Mouse (Mus musculus) limb, embryonic 10.5 days (tissue): ENCODE measurements at regions not wholly inside any gene's neighbourhood (a gene's known extent, or its start where the extent isn't known, plus 50 kb on each side); places are given as distances from the start of the nearest gene placed in this dataset.

Experiments
- DNase-seq: peaks from one replicate; pipeline ENCODE4 v3.0.0-alpha.2; 2017; ENCODE audit warnings: low spot score
- H3K27ac ChIP-seq: fragments of 300-500 bp; sonication (generic); 2 replicates; pipeline ENCODE4 v1.5.1; 2016; ENCODE audit warnings: mild to moderate bottlenecking
- H3K27me3 ChIP-seq: fragments of 300-500 bp; sonication (generic); 2 replicates; pipeline ENCODE4 v1.6.1; 2016; ENCODE audit warnings: low read depth, mild to moderate bottlenecking; ENCODE audit not compliant: poor library complexity, severe bottlenecking
- H3K36me3 ChIP-seq: fragments of 300-500 bp; sonication (generic); 2 replicates; pipeline ENCODE4 v1.6.1; 2016; ENCODE audit warnings: mild to moderate bottlenecking, moderate library complexity
- H3K4me1 ChIP-seq: fragments of 300-500 bp; sonication (generic); 2 replicates; pipeline ENCODE4 v1.6.1; 2016
- H3K4me3 ChIP-seq: fragments of 300-500 bp; sonication (generic); 2 replicates; pipeline ENCODE4 v1.5.1; 2016; ENCODE audit warnings: mild to moderate bottlenecking, moderate library complexity
- H3K9me3 ChIP-seq: fragments of 300-500 bp; sonication (generic); replicated peaks from 2 replicates; pipeline ENCODE4 v1.6.1; 2016; ENCODE audit warnings: mild to moderate bottlenecking
- WGBS: fragments of 180-500 bp; shearing (Covaris S2); methylation state at CpG from one replicate; pipeline ENCODE4 v1.1.7; 2016; 5-methylcytosine and 5-hydroxymethylcytosine counted together

- Histone ChIP-seq H3K9me3 (no peaks in the 10 kb centered on the region), H3K4me3 (no peak overlapping the region), H3K4me1 (no peaks in the 10 kb centered on the region), H3K36me3 (no peaks in the 10 kb centered on the region), H3K27ac (no peak overlapping the region), H3K27me3 (no peaks in the 10 kb centered on the region)
- 82% methylated on average over 7 of the region's 7 CpGs for WGBS
- no peak for DNase-seq
These were observed 268.6 kb downstream of the 1700009N14Rik start for GRCm38 (mm10) chr4:39718691-39719090.

DNA sequence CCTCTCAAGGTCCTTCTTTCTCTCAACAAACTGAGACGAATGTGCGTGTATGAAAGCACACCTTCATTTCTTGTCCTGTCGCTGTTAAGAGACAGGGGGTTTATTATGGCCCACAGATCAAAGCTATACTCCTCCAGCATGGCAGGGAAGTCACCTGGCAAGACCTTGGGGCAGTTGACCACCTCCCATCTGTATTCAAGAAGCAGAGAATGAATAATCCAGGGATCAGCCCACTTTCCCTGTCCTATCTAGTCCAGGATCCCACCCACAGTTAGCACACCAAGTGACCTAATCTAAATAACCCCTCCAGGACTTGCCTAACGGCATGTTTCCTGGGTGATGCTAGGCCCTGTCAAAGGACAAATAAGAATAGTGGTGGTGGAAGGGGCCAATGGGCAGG lies 269.9 kb downstream of the 1700009N14Rik start:
- Histone ChIP-seq H3K27me3 (no peaks in the 10 kb centered on the region), H3K27ac (no peak overlapping the region), H3K36me3 (no peaks in the 10 kb centered on the region), H3K4me3 (no peak overlapping the region), H3K4me1 (no peaks in the 10 kb centered on the region), H3K9me3 (no peaks in the 10 kb centered on the region)
- DNase-seq = no peak
- 86% methylated on average over 4 of the region's 4 CpGs for WGBS

- no peaks in the 10 kb centered on the region for H3K36me3 ChIP-seq
- 85% methylated on average over 7 of the region's 7 CpGs for WGBS
- no peaks in the 10 kb centered on the region for H3K9me3 ChIP-seq
- no peaks in the 10 kb centered on the region for H3K27me3 ChIP-seq
- H3K27ac ChIP-seq = no peak overlapping the region
- H3K4me1 ChIP-seq = no peaks in the 10 kb centered on the region
- H3K4me3 ChIP-seq = no peak overlapping the region
- no peak for DNase-seq
These were observed 271.4 kb downstream of the 1700009N14Rik start for GRCm38 (mm10) chr4:39721524-39721923.

DNA sequence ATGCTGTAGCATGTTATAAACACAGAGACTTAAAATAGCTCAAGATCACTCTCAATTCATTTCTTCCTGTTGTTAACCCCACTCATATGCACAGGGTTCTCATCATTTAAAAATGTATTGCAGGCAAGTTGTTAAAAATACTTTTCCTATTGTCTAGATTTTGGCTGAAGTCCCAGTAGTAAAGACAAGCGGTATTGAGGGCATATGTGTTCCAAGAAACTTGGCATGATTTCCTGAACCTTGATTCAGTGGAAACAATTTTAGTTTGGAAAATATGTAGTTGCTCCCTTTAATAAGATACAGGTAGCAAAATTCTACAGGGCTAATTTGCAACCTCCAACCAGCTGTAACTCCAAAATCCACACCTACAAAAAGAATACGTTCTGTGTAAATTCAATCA lies 315.5 kb downstream of the 1700009N14Rik start:
- H3K9me3 ChIP-seq = no peaks in the 10 kb centered on the region
- DNase-seq = no peak

DNA sequence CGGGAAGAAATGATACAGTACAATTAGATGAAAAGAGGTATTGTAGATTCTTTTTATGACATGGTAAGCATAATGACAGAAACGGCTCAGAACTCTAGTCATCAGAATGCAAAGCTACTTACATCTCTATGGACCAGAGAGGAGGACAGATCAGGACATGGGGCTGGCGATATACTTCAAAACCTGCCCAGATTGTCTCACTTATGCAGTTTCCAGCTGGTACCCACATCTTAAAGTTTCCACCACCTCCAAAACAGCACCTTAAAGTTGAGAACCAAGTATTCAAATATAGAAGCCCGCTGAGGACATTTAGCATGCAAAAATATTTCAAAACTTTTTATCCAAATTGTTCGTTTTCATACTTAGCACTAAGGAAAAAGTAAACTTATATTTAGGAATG lies 341.0 kb downstream of the 1700009N14Rik start:
- Histone ChIP-seq H3K27me3 (no peaks in the 10 kb centered on the region), H3K27ac (no peak overlapping the region), H3K36me3 (no peaks in the 10 kb centered on the region), H3K4me3 (no peak overlapping the region), H3K9me3 (no peaks in the 10 kb centered on the region), H3K4me1 (no peaks in the 10 kb centered on the region)
- 89% methylated on average over 5 of the region's 5 CpGs for WGBS
- no peak for DNase-seq

More for the DNA sequence above, 315.5 kb downstream of the 1700009N14Rik start:
- H3K36me3 ChIP-seq = no peaks in the 10 kb centered on the region
- no peak overlapping the region for H3K27ac ChIP-seq
- H3K4me1 ChIP-seq = no peaks in the 10 kb centered on the region
- no peak overlapping the region for H3K4me3 ChIP-seq
- no peaks in the 10 kb centered on the region for H3K27me3 ChIP-seq
- WGBS = 88% methylated on average over 2 of the region's 2 CpGs

- H3K4me3 ChIP-seq = no peak overlapping the region
These were observed 332.9 kb upstream of the Aco1 start for GRCm38 (mm10) chr4:39809950-39810349.

DNA sequence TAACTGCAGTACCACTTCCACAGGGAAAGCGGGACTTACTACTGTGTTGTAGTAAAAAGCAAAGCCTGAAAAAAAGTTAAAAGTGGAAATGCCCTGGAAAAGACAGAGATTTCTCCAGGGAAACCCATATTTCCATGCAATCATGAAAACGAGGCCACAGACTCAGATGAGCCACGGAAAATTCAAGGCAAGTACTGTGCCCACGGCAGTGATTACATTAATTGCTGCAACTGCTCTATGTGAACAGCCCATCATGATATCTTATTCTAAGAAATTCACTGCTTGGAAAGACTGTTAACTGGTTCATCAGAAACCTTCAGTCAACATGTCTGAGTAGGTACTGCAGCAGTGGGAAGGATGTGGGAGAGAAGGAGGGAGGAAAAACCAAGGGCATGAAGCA lies 330.1 kb upstream of the Aco1 start:
- Histone ChIP-seq H3K27me3 (no peaks in the 10 kb centered on the region), H3K27ac (no peak overlapping the region), H3K4me3 (no peak overlapping the region), H3K4me1 (no peaks in the 10 kb centered on the region), H3K36me3 (no peaks in the 10 kb centered on the region), H3K9me3 (no peaks in the 10 kb centered on the region)
- 83% methylated on average over 4 of the region's 4 CpGs for WGBS
- DNase-seq = no peak

More at GRCm38 (mm10) chr4:39809950-39810349, 332.9 kb upstream of the Aco1 start:
- no peak for DNase-seq
- Histone ChIP-seq H3K27ac (no peak overlapping the region), H3K9me3 (no peaks in the 10 kb centered on the region), H3K4me1 (no peaks in the 10 kb centered on the region), H3K36me3 (no peaks in the 10 kb centered on the region), H3K27me3 (no peaks in the 10 kb centered on the region)
- WGBS = 90% methylated on average over 3 of the region's 3 CpGs

GRCm38 (mm10) chr4:39815620-39816019 lies 327.3 kb upstream of the Aco1 start:
- H3K27ac ChIP-seq = no peak overlapping the region
- H3K4me3 ChIP-seq = no peak overlapping the region
- no peaks in the 10 kb centered on the region for H3K27me3 ChIP-seq
- H3K9me3 ChIP-seq = no peaks in the 10 kb centered on the region
- no peak for DNase-seq
- H3K36me3 ChIP-seq = no peaks in the 10 kb centered on the region
- H3K4me1 ChIP-seq = no peaks in the 10 kb centered on the region

DNA sequence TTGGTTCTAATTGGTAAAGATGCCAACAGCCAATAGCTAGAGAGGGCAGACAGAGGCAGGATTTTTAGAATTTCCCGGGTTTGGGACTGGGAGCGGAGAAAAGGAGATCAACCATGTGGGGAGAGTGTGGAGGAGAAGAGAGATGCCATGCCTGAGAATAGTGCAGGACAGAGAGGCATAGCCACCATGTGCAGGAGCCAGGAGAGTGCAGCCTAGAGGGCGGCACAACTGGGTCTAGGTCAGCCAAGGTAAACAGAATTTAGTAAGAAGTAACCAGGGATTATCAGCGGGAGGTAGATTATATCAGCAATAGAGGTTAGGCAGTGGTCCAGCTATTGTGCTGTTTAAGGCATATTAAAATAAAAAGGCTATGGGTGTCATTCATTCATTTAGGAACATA lies 325.2 kb upstream of the Aco1 start:
- WGBS = 87% methylated on average over 4 of the region's 4 CpGs
- Histone ChIP-seq H3K9me3 (no peaks in the 10 kb centered on the region), H3K27me3 (no peaks in the 10 kb centered on the region), H3K4me3 (no peak overlapping the region), H3K4me1 (no peaks in the 10 kb centered on the region), H3K36me3 (no peaks in the 10 kb centered on the region), H3K27ac (no peak overlapping the region)
- DNase-seq = no peak

- 90% methylated on average over 1 of the region's 1 CpGs for WGBS
- no peaks in the 10 kb centered on the region for H3K4me1 ChIP-seq
- no peak overlapping the region for H3K27ac ChIP-seq
- H3K4me3 ChIP-seq = no peak overlapping the region
- H3K27me3 ChIP-seq = no peaks in the 10 kb centered on the region
- no peak for DNase-seq
- H3K9me3 ChIP-seq = no peaks in the 10 kb centered on the region
- no peaks in the 10 kb centered on the region for H3K36me3 ChIP-seq
These were observed 309.2 kb upstream of the Aco1 start for GRCm38 (mm10) chr4:39833634-39834033.
